Mouse (Mus musculus) heart, adult 18-20 months (tissue): ENCODE data around the gene Rpl27. TPM values are rescaled to one million over a fixed set of nuclear protein-coding genes. Genes with fewer than 3 reads are reported as not detected.
A peak's percentile ranks its signal among the peaks of the same experiment; 100 is the strongest.
"Not testable (repeated sequence)": the region's sequence is repeated elsewhere in the genome, so short reads cannot be mapped to it uniquely, and the experiment has no call there.

Experiments used
- DNase-seq, 2 experiments: peaks; one replicate each; pipeline ENCODE4 v3.0.0; 2021 to 2022; ENCODE audit warnings: mixed read lengths in 1 of 2
- long read RNA-seq, 2 experiments: library from polyadenylated mRNA; stranded (forward); transcript quantifications; one replicate each; pipeline ENCODE4 v2.0.0; 2021
- total RNA-seq, 2 experiments: library from RNA; stranded (reverse); gene quantifications; 2 replicates each; pipeline ENCODE4 v1.2.3; 2021

The Rpl27 gene
- 10 to 100 TPM; 45.0 to 48.0 TPM for total RNA-seq
- long read RNA-seq, experiment 1, transcript Rpl27-201 (5 exons, 614 nt) = major isoform, 67 of 84 reads
- long read RNA-seq, experiment 1, transcript Rpl27-202 (4 exons, 732 nt) = minor isoform, 10 of 84 reads
- long read RNA-seq, experiment 1, partial matches to known transcripts = 3 of 84 reads
- long read RNA-seq, experiment 1, other reads (novel, unspliced or antisense) = 2 of 84 reads
- long read RNA-seq, experiment 2, transcript Rpl27-202 (4 exons, 732 nt) = minor isoform, 5 of 66 reads
- long read RNA-seq, experiment 2, transcript Rpl27-201 (5 exons, 614 nt) = major isoform, 56 of 66 reads
- long read RNA-seq, experiment 2, partial matches to known transcripts = 5 of 66 reads
- long read RNA-seq, experiment 2, other reads (novel, unspliced or antisense) = 0 of 66 reads

DNA sequence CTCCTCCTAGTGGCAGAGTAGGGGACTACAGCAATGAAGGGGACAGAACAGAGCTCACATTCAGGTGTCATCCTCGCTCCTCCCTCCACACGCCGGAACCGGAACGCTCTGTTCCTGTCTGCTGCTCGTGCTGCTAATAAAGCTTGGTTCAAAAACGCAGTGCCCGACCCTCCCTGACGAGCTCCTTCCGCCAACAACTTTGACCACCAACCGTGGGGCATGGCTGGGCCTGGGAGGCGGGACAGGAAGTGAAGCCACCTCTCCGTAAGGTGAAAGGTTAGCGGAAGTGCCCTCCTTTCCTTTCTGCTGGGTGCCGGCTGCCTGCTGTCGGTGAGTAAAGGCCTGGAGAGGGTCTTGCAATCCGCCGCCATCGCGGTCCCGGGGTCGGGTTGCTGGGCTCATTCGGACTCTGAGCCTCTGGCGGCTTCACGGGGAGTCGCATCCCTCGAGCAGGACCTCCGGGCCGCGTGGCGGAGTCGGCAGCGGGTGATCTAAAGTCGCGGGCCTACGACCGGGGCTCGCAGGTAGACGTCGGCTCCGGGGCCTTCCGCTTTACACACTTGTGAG is at the start of gene Rpl27:
Rpl27 (plus strand) TSS at position 172 of the 567 bp plus-strand sequence.
- peak; percentile 96 to 99 for DNase-seq

DNA sequence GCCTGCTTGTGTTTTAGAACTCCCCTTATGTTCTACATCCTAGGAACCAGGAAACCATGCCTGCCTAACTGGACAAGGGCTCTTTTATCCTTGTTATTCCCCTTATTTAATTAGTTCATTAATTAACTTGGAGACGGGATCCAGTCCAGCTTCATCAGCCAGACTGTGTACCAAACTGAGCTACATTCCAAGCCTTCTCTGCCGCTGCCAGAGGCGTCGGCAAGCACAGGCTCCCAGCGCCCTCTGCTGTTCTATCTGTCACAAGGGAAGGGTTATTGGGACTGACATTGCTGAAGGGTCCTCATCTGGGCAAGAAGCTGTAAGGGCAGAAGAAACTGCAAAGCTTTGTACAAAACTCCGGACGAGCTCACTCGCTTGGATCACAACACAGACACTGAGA is 47.0 kb upstream of the Rpl27 start:
- peak; percentile 69 to 85 for DNase-seq

DNA sequence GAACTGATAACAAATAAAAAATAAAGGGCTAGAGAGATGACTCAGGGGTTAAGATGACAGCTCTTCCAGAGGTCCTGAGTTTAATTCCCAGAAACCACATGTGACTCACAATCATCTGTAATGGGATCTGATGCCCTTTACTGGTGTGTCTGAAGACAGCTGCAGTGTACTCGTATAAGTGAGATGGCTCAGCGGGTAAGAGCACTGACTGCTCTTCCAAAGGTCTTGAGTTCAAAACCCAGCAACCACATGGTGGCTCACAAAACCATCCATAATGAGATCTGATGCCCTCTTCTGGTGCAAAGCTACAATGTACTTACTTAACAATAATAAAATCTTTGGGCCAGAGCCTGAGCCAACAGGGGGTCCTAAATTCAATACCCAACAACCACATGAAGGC is 26.8 kb upstream of the Rpl27 start:
- DNase-seq = no peak

DNA sequence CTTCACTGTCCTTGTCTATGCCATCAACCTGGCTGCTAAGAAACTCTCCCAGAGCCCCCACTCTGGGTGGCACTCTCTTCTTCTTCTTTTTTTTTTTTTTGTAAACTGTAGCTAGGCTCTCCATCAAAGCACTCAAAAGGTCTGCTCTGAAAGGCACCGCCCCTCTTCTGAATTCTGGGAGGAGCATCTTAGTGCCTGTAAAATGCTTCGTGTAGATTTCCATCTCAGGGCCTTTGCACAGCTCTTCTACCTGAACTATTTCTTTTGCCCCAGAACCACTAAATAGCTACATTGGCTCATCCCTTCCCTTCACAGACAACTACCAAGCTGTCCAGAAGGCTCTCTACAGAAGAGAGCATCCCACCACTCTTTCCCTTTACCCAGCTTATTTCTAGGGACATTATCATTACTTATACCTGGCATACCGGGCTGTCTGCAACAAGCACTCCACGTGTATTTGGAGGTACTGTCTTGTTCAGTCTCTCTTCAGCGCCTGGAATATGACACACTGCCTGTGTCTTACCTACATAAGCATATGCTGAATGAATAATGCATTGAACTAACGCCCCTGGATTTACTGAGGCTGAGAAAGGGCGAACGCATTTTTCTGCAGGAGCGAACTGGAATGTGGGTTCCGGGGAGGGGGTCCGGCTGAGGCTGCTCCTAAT is 25.5 kb upstream of the Rpl27 start:
- no peak for DNase-seq

DNA sequence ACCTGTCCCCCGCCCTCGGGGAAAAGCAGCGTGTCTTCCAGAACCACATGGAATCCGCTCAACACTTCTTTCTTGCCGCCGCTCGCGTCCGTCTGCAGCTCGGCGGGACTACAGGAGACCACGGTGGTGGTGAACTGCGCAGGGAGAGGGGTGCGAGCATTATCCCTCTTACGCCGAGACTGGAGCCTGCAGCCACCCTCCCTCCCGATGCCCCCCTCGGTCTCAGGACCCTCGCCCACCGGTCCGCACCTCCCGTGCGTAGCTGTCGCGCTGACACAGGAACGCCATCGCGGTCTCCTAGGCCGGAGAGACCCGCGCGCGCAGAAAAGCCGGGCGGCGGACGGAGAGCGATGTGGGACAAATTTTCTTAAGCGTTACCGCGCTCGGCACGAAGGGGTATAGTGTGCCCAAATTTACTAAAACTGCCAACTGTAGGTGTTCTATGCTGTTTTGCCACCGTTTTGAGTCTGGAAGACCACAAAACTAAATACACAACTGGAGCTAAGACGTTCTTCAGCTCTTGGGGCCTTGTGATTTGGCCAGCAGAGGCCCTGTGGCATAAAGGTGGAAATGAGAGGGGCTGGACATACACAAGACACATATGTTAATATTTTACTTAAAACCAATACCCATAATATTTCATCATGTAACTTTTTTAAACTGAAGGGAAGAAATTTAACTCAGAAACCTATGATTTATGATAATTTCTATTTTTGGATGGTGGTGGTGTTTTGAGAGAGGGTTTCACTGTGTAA is 24.8 kb upstream of the Rpl27 start, which contains the start of gene Aarsd1:
Aarsd1 (minus strand) TSS at position 515 of the 755 bp plus-strand sequence.
- peak; percentile 90 to 95 for DNase-seq

DNA sequence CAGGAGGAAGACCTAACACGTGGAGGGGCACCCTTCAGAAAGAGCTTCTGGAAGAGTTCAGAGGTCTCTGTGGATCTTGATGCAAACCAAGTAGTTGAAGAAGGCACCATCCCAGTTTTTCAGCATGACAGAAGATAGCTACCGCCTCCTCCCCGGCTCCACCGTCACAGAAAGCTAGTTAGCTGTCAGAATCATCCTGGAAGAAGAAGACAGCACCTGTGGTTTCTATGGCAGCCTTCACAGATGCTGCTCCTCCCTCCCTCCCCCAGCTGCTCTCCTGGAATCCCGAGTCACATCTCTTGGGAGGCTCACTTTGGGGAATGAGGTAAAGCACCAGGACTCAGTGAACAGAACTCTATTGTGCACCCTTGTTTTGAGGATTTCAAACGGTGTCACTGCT is 23.1 kb upstream of the Rpl27 start:
- no peak for DNase-seq

DNA sequence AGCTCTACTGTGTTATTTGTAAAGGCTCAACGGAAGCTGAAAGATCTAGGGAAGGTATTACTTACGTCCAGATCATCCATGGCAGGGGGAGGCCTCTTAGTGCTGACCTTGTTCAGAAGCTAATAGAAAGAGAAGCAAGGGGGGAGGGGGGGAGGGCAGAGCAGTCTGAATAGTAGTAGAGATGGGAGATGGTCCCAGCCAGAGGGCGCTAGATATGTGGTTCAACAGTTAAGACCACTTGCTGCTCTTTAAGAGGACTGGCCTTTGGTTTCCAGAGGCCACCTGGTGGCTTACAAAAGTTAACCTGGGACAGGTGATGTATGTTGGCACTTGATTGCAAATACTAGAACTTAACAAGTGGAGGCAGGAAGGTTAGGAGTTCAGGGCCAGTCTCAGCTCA is 22.5 kb upstream of the Rpl27 start:
- no peak for DNase-seq

DNA sequence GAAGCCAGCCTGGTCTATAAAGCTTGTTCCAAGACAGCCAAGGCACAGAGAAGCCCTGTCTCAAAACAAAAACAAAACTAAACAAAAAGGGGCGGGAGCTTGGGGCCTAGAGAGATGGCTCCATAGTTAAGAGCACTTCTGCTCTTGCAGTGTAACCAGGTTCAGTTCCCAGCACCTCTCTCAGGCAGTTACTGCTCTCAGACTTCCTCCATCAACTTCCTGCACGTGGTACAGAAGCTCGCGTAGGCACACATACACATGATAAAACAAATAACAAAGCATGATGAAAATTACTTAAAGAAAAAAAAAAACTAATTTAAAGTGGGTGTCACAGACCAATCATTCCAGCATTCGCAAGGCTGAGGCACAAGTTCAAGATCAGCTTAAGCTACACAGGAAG is 21.9 kb upstream of the Rpl27 start:
- DNase-seq = no peak

DNA sequence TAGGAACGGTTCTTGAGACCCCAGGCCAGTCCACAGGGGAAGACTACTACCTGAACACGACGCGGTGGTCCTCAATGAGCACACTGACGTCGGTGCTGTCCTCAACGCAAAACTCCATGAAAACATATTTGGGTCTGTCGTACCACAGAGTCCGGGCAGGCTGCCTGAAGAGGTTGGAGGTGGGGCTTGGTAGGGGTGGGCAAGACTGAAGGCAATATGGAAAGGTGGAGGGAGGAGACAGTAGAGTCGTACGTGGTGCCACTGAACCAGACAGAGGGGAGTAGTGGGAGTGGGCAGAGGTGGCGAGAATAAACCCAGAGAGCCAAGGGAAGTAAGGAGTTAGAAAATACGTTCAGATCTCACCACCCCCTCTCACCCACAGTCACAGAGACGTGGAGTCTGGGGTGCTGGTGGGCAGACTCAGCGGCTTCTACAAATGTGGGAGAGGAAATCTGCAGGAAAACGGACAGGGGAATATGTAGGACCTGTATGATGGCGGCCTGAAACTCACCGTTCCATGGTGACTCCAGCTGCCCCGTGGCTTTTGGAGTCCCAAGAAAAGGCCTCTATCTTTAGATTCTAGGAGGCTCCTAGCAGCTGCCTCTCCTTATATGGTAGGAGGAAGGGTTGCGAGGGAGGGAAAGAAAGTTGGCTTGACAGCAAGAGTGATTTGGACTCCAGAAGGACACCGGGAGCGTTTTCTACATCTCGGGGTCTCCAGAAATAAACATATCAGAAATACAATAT is 17.8 kb upstream of the Rpl27 start, which contains the start of gene Gm27029:
Gm27029 (minus strand) TSS at position 692 of the 747 bp plus-strand sequence.
- DNase-seq = peak; percentile 21 to 51

DNA sequence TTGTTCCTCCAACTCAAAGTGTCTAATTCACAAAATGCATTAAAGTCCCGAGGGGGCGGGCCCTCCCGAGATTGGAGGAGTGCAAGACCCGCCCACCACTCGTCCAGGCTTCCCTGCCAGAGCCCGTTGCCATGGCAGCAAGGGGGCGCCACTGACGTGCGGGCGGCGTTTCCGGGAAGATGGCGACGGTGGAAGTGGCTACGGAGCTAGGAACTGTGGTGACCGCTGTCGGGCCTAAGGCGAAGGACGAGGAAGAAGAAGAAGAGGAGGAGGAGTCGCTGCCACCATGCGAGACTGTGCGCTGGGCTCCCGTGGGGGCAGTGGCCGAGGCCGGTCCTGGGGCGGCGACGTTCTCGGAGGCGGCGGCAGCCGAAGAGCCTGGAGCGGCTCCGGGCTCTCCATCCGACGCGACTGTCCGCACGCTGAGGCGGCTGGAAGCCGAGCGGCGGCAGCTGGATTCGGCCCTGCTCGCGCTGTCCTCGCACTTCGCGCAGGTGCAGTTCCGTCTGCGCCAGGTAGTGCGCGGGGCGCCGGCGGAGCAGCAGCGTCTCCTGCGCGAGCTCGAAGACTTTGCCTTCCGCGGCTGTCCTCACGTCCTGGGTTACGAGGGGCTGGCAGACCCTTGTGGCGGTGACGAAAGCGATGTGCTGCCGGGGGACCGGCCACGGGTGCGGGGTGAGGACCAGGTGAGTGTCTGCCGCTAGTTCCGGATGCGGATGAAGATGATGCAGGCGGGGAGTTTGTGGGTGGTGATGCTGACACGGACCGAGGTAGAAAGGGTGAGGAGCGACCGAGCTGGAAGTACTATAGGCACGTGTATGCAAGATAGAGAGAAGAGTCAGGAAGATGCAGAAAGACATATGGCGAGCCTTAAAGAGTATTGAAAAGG is 16.9 kb upstream of the Rpl27 start, which contains the start of the genes Rundc1 and Ptges3l:
Rundc1 (plus strand) TSS at position 161 of the 889 bp plus-strand sequence.
Ptges3l (minus strand) TSS at position 409 of the 889 bp plus-strand sequence.
- DNase-seq = peak; percentile 98 to 99

DNA sequence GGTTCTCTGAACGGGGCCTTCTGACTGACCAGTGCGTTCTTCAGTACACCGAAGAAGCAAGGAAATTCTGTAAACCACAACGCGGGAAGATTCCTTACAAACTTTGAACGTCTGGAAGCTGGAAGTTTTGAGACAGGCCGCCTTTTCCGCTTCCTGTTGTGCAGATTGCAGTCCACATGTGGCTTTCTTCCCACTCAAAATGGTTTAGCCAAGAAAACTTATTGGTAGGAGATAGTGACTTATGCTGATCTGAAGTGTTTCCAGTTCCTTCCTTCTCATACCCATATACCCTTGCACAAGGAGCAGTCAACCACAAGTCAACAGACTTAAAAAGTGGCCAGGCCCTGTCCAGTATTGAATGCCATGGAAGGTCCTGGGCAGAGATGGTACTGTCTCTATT is 15.9 kb upstream of the Rpl27 start:
- DNase-seq = no peak

DNA sequence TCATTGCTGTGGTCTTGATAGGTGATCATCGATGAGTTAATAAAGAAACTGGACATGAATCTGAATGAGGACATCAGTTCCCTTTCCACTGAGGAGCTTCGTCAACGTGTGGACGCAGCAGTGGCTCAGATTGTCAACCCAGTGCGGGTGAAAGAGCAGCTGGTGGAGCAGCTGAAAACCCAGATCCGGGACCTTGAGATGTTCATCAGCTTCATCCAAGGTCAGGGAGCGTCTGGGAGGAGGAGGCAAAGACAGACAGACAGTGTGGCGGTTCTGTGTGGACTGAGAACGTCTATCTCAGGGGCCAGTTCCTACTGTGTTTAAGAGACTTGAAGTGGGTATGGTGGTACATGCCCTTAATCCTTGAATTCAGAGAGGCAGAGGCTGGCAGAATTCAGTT is 10.8 kb upstream of the Rpl27 start:
- DNase-seq = no peak

DNA sequence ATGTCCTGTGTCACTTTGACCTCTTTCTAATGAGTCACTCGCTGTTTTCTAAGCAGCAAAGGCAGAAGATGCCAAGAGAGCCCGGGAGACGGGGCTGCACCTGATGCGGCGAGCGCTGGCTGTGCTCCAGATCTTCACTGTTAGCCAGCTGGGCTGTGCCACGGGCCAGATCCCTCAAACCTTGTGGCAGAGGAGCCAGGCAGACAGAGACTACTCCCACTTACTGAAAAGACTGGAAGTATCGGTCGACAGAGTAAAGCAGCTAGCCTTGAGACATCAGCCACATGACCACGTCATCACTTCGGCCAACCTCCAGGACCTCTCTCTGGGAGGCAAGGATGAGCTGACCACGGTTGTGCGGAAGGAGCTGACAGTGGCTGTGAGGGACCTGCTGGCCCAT is 8.7 kb upstream of the Rpl27 start:
- no peak for DNase-seq

DNA sequence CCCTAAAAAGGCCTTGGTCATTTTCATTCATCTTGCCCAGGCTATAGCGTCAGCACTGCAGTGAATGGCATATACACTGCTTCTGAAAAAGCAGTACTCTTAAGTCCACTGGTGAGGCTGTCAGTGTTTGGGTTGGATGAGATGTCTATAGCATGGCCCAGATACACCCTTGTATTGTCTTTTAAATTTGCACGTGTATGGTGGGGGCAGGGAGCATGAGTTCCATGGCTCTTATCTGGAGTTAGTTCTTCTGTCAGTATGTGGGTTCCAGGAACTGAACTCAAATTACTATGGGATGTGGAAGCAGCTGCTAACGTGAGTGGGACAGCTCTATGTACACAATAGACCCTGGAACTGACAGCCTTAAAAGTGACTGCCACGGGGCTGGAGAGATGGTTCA is 6.3 kb upstream of the Rpl27 start:
- no peak for DNase-seq

DNA sequence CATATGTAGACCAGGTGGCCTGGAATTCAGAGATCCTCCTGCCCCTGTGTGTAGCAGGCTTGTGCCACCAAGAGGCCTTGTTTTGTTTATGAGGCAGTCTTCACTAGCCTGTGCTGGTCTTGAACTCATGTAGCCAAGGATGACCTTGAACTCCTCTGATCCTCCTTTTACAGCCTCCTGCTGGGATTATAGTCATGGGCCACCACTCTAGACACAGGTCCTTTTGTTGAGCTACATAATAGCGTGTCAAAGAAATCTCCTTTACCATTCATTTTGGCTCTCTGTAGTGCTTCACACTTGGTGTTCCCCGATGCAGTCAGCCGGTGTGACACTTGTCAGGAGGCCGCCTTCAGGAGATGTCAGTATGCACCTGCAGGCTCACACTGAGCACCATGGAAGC is 5.2 kb upstream of the Rpl27 start:
- no peak for DNase-seq

DNA sequence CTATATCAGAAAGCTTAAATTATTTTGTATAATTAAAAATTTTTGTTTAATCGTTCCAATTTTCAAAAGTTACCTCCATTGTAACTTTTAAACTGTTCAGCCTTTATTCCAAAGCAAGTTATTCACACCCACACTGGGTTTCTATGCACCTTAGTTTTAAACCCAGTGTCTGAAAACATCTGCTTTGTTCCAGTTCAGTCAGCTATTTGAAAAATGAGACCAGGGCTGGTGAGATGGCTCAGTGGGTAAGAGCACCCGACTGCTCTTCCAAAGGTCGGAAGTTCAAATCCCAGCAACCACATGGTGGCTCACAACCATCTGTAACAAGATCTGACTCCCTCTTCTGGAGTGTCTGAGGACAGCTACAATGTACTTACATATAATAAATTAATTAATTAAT is 4.1 kb upstream of the Rpl27 start:
- DNase-seq = not testable (repeated sequence)

DNA sequence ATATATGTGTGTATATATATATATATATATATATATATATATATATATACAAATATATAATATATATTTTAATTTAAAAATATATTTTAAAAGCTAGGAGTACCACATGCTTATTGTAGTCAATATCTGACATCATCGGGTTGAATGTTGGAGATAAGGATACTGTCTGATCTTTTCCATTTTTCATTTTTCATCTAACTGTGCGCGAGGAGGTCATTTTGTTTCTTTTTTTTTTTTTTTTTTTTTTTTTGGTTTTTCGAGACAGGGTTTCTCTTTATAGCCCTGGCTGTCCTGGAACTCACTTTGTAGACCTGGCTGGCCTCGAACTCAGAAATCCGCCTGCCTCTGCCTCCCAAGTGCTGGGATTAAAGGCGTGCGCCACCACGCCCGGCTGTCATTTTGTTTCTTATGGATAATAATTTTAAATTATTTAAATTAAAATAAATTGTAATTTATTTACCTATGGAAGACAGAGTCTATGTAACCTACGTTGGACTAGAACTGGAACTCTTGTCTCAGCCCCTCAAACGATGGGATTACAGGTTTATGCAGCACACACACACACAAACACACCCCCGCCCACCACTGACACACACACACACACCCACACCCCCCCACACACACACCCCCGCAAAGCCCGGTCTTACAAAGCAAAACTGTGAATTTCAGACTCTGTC is 510 bp upstream of the Rpl27 start:
- DNase-seq = not testable (repeated sequence)

DNA sequence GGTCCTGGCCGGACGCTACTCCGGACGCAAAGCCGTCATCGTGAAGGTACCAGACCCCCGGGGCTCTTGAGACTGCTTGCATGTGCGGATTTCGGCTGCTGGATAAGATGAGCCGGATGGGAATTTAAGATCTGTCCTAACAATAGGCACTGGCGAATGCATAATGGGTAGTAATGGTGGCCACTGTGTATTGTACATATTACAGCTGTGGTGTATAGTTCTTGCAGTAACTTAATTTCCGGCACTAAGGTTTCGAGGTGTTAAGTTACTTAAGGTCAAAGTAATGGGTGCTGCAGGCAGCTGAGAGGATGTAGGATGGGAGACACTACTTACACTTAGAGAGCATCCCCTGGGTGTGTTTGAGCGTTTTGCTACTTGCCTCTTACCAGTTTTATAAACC is 662 bp downstream of the Rpl27 start:
- DNase-seq = no peak

DNA sequence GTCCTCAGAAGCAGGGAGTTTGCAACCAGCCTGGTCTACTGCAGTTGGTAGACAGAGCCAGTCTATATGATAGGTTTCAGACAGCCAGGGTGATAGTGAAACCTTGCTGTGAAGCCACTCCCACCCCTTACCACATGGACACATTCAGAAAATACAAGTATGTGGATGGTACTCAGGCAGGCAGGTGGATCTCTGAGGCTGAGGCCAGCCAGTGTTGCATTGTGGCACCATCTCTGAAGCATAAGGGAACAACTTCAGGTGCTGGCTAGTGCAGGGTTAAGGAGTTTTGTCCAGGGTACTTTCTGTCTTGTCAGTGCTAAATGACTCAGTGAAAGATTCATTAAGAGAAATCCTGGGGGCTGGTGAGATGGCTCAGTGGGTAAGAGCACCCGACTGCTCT is 4.2 kb downstream of the Rpl27 start:
- no peak for DNase-seq

DNA sequence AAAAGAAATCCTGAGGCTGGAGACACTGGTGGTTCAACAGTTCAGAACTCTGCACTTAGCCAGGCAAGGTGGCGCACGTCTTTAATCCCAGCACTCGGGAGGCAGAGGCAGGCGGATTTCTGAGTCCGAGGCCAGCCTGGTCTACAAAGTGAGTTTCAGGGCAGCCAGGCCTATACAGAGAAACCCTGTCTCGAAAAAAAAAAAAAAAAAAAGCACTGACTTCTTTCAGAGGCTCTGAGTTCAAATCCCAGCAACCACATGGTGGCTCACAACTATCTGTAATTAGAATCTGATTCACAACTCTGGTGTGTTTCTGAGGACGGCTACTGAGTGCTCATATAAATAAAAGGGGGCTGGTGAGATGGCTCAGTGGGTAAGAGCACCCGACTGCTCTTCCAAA is 4.8 kb downstream of the Rpl27 start:
- not testable (repeated sequence) for DNase-seq
